ENCODE assay signal across 15 mouse cellular contexts in genomic region chr11:36872961-36873360, GRCm38 (mm10).
A peak's percentile ranks its signal among the peaks of the same experiment; 100 is the strongest.
DNase-seq lines count a peak whose midpoint lies in the region.
"Had no signal": no experiment of that assay in that cellular context is flagged by ENCODE, and none has a peak within 500 bp of the region (broad histone marks: within the 10 kb centered on the region; RNA-seq: fewer than 3 reads in every experiment).

No protein-coding gene starts in this region.

- intact Hi-C loops in left cerebral cortex, postnatal 10 days (cut with DNase I): no loop called here
- intact Hi-C loops in heart, postnatal 36 days (cut with DNase I): no loop called here

- DNase-seq in embryo, embryonic 11 days: peak; percentile 26
- DNase-seq in embryo, embryonic 10 days (ENCODE audit: low spot score): no peak
- peak; percentile 35 for DNase-seq in layer of hippocampus, adult 11-12 months (ENCODE audit: low spot score)
- DNase-seq in layer of hippocampus, postnatal 10 days (ENCODE audit: low spot score in 2 of 2): no peak
- peak; percentile 35 for DNase-seq in brain, adult 2 months (ENCODE audit: low read depth, low spot score)
- peak; percentile 28 to 33 for DNase-seq in layer of hippocampus, adult 8-10 months (ENCODE audit: low spot score in 2 of 2)
- no peak for DNase-seq in left cerebral cortex, postnatal 10 days (ENCODE audit: extremely low spot score in 1 of 2, low spot score in 2 of 2)
- DNase-seq in heart, postnatal 36 days: no peak
- DNase-seq: adrenal gland, postnatal 14 days; cerebellum, adult 18-20 months; gastrocnemius, adult 2 months; kidney, postnatal 25 days; lung, postnatal 10 days; right cerebral cortex, adult 18-20 months; thymus, postnatal 14 days had no signal

Comparison
In these comparisons a context has a peak if more than half of its experiments do, and no peak if none do; other contexts are left out.
1. DNase-seq: peak in embryo, embryonic 11 days (single experiment), layer of hippocampus, adult 11-12 months (single experiment), brain, adult 2 months (single experiment) and layer of hippocampus, adult 8-10 months (2 of 2); none in embryo, embryonic 10 days (single experiment), layer of hippocampus, postnatal 10 days (0 of 2), left cerebral cortex, postnatal 10 days (0 of 2) and heart, postnatal 36 days (0 of 2).